Mouse (Mus musculus) midbrain, embryonic 13.5 days (tissue): ENCODE data around the gene Sbno2. TPM values are rescaled to one million over a fixed set of nuclear protein-coding genes. Genes with fewer than 3 reads are reported as not detected.

Source experiments
- ATAC-seq: fragments of 200-750 bp; cut with Nextera tagmentation; 2 replicates; pipeline ENCODE4 v1.8.0; 2017; ENCODE audit warnings: mild to moderate bottlenecking, moderate TSS enrichment, moderate library complexity
- H3K27ac ChIP-seq: fragments of 300-500 bp; sonication (generic); 2 replicates; pipeline ENCODE4 v1.5.1; 2015; ENCODE audit warnings: inconsistent platforms, mild to moderate bottlenecking, moderate library complexity
- H3K27me3 ChIP-seq: fragments of 300-500 bp; sonication (generic); 2 replicates; pipeline ENCODE4 v1.6.1; 2015; ENCODE audit warnings: mild to moderate bottlenecking, inconsistent platforms
- H3K36me3 ChIP-seq: fragments of 300-500 bp; sonication (generic); 2 replicates; pipeline ENCODE4 v1.6.1; 2015; ENCODE audit warnings: mild to moderate bottlenecking, inconsistent platforms
- H3K4me1 ChIP-seq: fragments of 300-500 bp; sonication (generic); replicated peaks from 2 replicates; pipeline ENCODE4 v1.6.1; 2015; ENCODE audit warnings: inconsistent platforms
- H3K4me2 ChIP-seq: fragments of 300-500 bp; sonication (generic); replicated peaks from 2 replicates; pipeline ENCODE4 v1.6.1; 2015; ENCODE audit warnings: moderate library complexity, mild to moderate bottlenecking, inconsistent platforms
- H3K4me3 ChIP-seq: fragments of 300-500 bp; sonication (generic); replicated peaks from 2 replicates; pipeline ENCODE4 v1.5.1; 2015; ENCODE audit warnings: mild to moderate bottlenecking, inconsistent platforms
- H3K9ac ChIP-seq: fragments of 300-500 bp; sonication (generic); replicated peaks from 2 replicates; pipeline ENCODE4 v1.6.1; 2015; ENCODE audit warnings: mild to moderate bottlenecking, inconsistent platforms
- H3K9me3 ChIP-seq: fragments of 300-500 bp; sonication (generic); 2 replicates; pipeline ENCODE4 v1.6.1; 2016; ENCODE audit warnings: mild to moderate bottlenecking, inconsistent platforms
- WGBS: fragments of 180-500 bp; shearing (Covaris S2); methylation state at CpG from one replicate; pipeline ENCODE4 v1.1.7; 2015; 5-methylcytosine and 5-hydroxymethylcytosine counted together
- polyA plus RNA-seq: library from polyadenylated mRNA; unstranded; fragments of >200 nt; fragmentation: Nextera tagmentation; extraction: Ambion mirVana; gene quantifications from 2 replicates; pipeline ENCODE4 v1.2.1, GENCODE M21; 2015

Gene Sbno2
- polyA plus RNA-seq, 1 experiment from 2014 or later: 15.3 TPM

DNA sequence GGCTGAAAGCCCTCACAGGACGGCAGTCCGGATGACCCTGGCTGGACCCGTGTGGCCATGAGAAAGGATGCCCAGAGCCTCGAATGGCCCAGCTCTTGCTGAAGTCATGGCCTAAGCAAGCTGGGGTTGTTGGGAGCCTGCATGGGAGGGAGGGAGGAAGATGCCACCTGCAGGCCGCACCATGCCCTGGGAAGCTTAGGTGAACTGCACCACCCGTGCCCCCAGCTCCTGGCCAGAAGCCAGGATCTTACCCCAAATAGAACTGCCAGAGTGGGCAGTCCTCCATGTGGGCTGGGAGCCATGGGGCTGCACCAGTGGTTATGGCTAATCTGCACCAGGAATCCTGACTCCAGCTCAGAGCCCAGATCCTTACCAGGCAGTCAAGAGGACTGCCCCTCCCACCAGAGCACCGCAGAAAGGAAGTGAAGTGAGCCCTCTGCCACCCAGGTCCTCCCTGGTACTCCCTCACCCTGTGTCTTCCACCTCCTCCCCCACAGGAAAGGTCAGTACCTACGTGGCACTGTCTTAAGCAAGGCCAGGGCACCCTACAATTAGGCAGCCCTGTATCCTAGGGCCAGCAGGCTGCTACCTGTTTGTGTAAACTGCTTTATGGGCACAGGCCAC lies 28.0 kb upstream of the Sbno2 start:
- Histone ChIP-seq H3K4me3 (no peak overlapping the region), H3K4me1 (peaks cover 47% of the 10 kb centered on the region), H3K4me2 (no peak overlapping the region), H3K36me3 (peaks cover 81% of the 10 kb centered on the region), H3K27me3 (peaks cover 24% of the 10 kb centered on the region), H3K9ac (no peak overlapping the region), H3K9me3 (no peaks in the 10 kb centered on the region), H3K27ac (no peak overlapping the region)
- no peak for ATAC-seq
- 74% methylated on average over 8 of the region's 8 CpGs for WGBS

GRCm38 (mm10) chr10:80131952-80132350 lies 26.6 kb upstream of the Sbno2 start:
- H3K9me3 ChIP-seq: no peaks in the 10 kb centered on the region
- H3K9ac ChIP-seq: peak overlapping the region; percentile 53; the same call in 1 of the 2 replicates
- ATAC-seq: no peak
- H3K4me2 ChIP-seq: peak overlapping the region; percentile 29
- peaks cover 23% of the 10 kb centered on the region for H3K27me3 ChIP-seq
- WGBS: 26% methylated on average over 27 of the region's 27 CpGs
- peaks cover 95% of the 10 kb centered on the region for H3K36me3 ChIP-seq
- peak overlapping the region; percentile 14; the same call in 1 of the 2 replicates for H3K4me3 ChIP-seq
- no peak overlapping the region; the same call in 1 of the 2 replicates for H3K27ac ChIP-seq
- H3K4me1 ChIP-seq: peaks cover 33% of the 10 kb centered on the region

GRCm38 (mm10) chr10:80131316-80131951 lies 26.1 kb upstream of the Sbno2 start:
- peak overlapping the region; percentile 29 for H3K4me2 ChIP-seq
- peak overlapping the region; percentile 53; the same call in 1 of the 2 replicates for H3K9ac ChIP-seq
- H3K9me3 ChIP-seq: no peaks in the 10 kb centered on the region
- peaks cover 100% of the 10 kb centered on the region for H3K36me3 ChIP-seq
- WGBS: 16% methylated on average over 55 of the region's 55 CpGs
- H3K27me3 ChIP-seq: peaks cover 18% of the 10 kb centered on the region
- no peak overlapping the region; the same call in 1 of the 2 replicates for H3K27ac ChIP-seq
- peaks cover 28% of the 10 kb centered on the region for H3K4me1 ChIP-seq
- peak; percentile 41 for ATAC-seq
- H3K4me3 ChIP-seq: peak overlapping the region; percentile 14; the same call in 1 of the 2 replicates

GRCm38 (mm10) chr10:80130403-80131031 lies 25.1 kb upstream of the Sbno2 start:
- peaks cover 24% of the 10 kb centered on the region for H3K4me1 ChIP-seq
- H3K4me3 ChIP-seq: no peak overlapping the region
- H3K4me2 ChIP-seq: no peak overlapping the region
- no peak overlapping the region for H3K27ac ChIP-seq
- H3K9me3 ChIP-seq: no peaks in the 10 kb centered on the region
- H3K36me3 ChIP-seq: peaks cover 100% of the 10 kb centered on the region
- WGBS: 87% methylated on average over 18 of the region's 18 CpGs
- H3K9ac ChIP-seq: no peak overlapping the region
- H3K27me3 ChIP-seq: peaks cover 9% of the 10 kb centered on the region
- 0 out of 2 replicates have a peak, but pooled peaks have one; percentile 7 for ATAC-seq

DNA sequence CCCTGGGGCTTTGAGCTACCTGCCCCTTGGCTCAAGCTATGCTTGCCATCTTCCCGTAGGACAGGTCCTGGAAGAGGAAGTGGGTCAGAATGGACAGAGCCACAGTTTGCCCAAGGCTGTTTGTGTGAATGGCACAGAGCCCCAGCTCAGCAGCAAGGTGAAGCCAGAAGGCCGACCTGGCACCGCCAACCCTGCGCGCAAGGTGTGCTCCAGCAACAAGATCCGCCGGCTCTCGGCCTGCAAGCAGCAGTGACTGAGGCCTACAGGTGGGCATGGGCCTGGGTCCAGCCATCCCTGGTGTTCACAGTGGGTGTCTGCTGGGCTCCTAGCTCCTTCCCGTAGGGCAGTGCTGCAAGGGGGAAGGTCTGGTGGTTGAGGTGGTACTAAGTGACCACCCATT lies 24.5 kb upstream of the Sbno2 start:
- H3K36me3 ChIP-seq: peaks cover 100% of the 10 kb centered on the region
- WGBS: 97% methylated on average over 7 of the region's 9 CpGs
- H3K4me1 ChIP-seq: peaks cover 24% of the 10 kb centered on the region
- H3K9ac ChIP-seq: no peak overlapping the region
- H3K27ac ChIP-seq: no peak overlapping the region
- no peaks in the 10 kb centered on the region for H3K9me3 ChIP-seq
- no peak overlapping the region for H3K4me3 ChIP-seq
- no peak overlapping the region for H3K4me2 ChIP-seq
- peaks cover 4% of the 10 kb centered on the region; the same call in 1 of the 2 replicates for H3K27me3 ChIP-seq
- no peak for ATAC-seq

GRCm38 (mm10) chr10:80127920-80128319 lies 22.5 kb upstream of the Sbno2 start:
- Histone ChIP-seq H3K27me3 (peaks cover 4% of the 10 kb centered on the region; the same call in 1 of the 2 replicates), H3K9me3 (no peaks in the 10 kb centered on the region), H3K4me1 (peaks cover 18% of the 10 kb centered on the region), H3K4me3 (no peak overlapping the region), H3K27ac (no peak overlapping the region), H3K9ac (no peak overlapping the region), H3K36me3 (peaks cover 87% of the 10 kb centered on the region), H3K4me2 (no peak overlapping the region)
- 93% methylated on average over 8 of the region's 8 CpGs for WGBS
- ATAC-seq: no peak

DNA sequence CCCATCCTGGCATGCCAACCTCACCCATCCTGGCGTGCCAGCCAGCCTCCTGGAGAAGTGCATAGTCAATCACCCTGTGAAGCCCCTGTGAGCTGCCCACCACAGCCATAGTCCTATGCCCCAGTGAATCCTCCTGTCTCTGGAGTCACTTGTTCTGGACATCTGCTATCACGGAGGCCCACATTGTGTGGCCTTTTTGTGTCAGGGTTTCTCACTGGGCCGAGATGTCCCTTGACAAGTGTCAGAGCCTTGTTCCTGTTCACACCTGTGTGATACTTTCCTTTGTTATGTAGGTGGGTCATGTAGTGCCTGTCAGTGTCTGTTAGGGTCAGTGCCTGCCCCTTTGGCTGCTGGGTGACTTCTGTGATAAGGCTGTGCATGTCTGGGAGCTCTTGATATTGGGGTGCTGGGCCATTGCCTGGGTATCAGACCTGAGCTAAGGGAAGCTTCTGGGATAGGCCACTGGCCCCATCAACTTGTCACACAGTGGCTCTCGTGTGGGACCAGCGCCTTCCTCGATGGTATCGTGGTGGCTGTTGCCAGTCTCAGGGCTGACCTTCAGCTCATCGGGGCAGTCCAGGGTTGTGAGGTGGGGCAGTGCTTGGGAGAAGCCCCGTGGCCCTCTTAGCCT lies 18.7 kb upstream of the Sbno2 start:
- no peaks in the 10 kb centered on the region for H3K9me3 ChIP-seq
- H3K27me3 ChIP-seq: no peaks in the 10 kb centered on the region
- 93% methylated on average over 9 of the region's 9 CpGs for WGBS
- no peak overlapping the region for H3K27ac ChIP-seq
- H3K9ac ChIP-seq: no peak overlapping the region
- no peak overlapping the region for H3K4me3 ChIP-seq
- H3K4me1 ChIP-seq: peaks cover 13% of the 10 kb centered on the region
- peaks cover 72% of the 10 kb centered on the region for H3K36me3 ChIP-seq
- ATAC-seq: no peak
- no peak overlapping the region for H3K4me2 ChIP-seq

DNA sequence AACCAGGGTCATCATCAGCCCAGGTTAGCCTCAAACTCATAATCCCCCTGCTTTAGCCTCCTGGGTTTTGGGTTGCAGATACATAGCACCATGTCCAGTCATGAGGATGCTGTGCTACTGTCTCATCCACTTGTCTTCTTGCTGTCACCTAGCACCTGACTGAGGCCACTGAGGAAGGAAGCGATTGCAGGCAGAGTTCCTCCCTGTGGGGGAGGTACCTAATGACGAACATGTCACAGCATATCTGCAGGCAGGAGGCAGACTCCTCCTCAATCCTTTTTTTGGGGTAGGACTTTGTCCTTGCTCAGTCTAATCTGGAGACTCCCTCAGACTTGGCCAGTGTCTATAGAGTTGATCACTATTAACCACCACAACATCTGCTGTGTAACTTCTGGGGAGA lies 16.3 kb upstream of the Sbno2 start:
- Histone ChIP-seq H3K36me3 (peaks cover 59% of the 10 kb centered on the region), H3K27me3 (no peaks in the 10 kb centered on the region), H3K9me3 (no peaks in the 10 kb centered on the region), H3K4me3 (no peak overlapping the region), H3K9ac (no peak overlapping the region), H3K4me1 (peaks cover 37% of the 10 kb centered on the region), H3K4me2 (no peak overlapping the region), H3K27ac (no peak overlapping the region)
- ATAC-seq: no peak
- 83% methylated on average over 2 of the region's 2 CpGs for WGBS

- no peak overlapping the region for H3K27ac ChIP-seq
- no peak overlapping the region for H3K4me2 ChIP-seq
- H3K36me3 ChIP-seq: peaks cover 44% of the 10 kb centered on the region
- H3K4me3 ChIP-seq: no peak overlapping the region
- 0 out of 2 replicates have a peak overlapping the region, but pooled peaks have one; percentile 23 for H3K9ac ChIP-seq
- H3K4me1 ChIP-seq: peaks cover 40% of the 10 kb centered on the region
- no peak for ATAC-seq
- WGBS: 78% methylated on average over 2 of the region's 2 CpGs
- H3K9me3 ChIP-seq: no peaks in the 10 kb centered on the region
- no peaks in the 10 kb centered on the region for H3K27me3 ChIP-seq
Observed at GRCm38 (mm10) chr10:80120146-80120545, 14.8 kb upstream of the Sbno2 start.

DNA sequence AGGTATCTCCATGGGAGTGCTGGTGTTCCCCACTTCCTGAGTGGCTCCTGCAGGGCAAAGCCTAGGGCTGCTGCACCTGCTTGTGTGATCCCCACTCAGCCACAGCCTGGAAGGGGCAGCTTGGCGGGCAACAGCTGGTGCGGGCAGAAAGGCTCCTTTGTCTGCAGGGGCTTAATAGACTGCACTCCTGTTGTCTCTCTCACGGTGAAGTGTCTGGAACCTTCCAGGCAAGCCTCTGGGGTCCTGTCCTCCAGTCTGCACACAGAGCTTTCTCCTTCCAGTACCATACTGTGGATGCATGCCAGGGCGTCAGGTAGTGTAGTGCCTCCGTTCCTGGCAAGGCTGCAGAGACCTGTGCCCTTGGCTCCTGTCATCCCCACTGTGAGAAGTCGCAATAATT lies 13.2 kb upstream of the Sbno2 start:
- peaks cover 35% of the 10 kb centered on the region for H3K36me3 ChIP-seq

GRCm38 (mm10) chr10:80117736-80118135 lies 12.4 kb upstream of the Sbno2 start:
- no peak for ATAC-seq
- H3K27me3 ChIP-seq: no peaks in the 10 kb centered on the region
- H3K4me2 ChIP-seq: peak overlapping the region; percentile 73
- 69% methylated on average over 1 of the region's 1 CpGs for WGBS
- peaks cover 44% of the 10 kb centered on the region for H3K4me1 ChIP-seq
- peak overlapping the region; percentile 91 for H3K4me3 ChIP-seq
- H3K36me3 ChIP-seq: peaks cover 35% of the 10 kb centered on the region
- H3K9me3 ChIP-seq: no peaks in the 10 kb centered on the region
- H3K27ac ChIP-seq: peak overlapping the region; percentile 19; the same call in 1 of the 2 replicates
- peak overlapping the region; percentile 89 for H3K9ac ChIP-seq

More for the DNA sequence above, 13.2 kb upstream of the Sbno2 start:
- H3K4me2 ChIP-seq: peak overlapping the region; percentile 73
- peak overlapping the region; percentile 91 for H3K4me3 ChIP-seq
- peaks cover 44% of the 10 kb centered on the region for H3K4me1 ChIP-seq
- WGBS: 54% methylated on average over 6 of the region's 6 CpGs
- no peaks in the 10 kb centered on the region for H3K9me3 ChIP-seq
- no peaks in the 10 kb centered on the region for H3K27me3 ChIP-seq
- ATAC-seq: no peak
- peak overlapping the region; percentile 89 for H3K9ac ChIP-seq
- H3K27ac ChIP-seq: peak overlapping the region; percentile 19
